Mouse (Mus musculus) limb, embryonic 10.5 days (tissue): Measurements from ENCODE around the gene Ceacam18. TPM values are rescaled to one million over a fixed set of nuclear protein-coding genes. Genes with fewer than 3 reads are reported as not detected.
"Not testable (repeated sequence)": the region's sequence is repeated elsewhere in the genome, so short reads cannot be mapped to it uniquely, and the experiment has no call there.

Source experiments
- DNase-seq: peaks from one replicate; pipeline ENCODE4 v3.0.0-alpha.2; 2017; ENCODE audit warnings: low spot score
- H3K27ac ChIP-seq: fragments of 300-500 bp; sonication (generic); 2 replicates; pipeline ENCODE4 v1.5.1; 2016; ENCODE audit warnings: mild to moderate bottlenecking
- H3K27me3 ChIP-seq: fragments of 300-500 bp; sonication (generic); 2 replicates; pipeline ENCODE4 v1.6.1; 2016; ENCODE audit warnings: low read depth, mild to moderate bottlenecking; ENCODE audit not compliant: poor library complexity, severe bottlenecking
- H3K36me3 ChIP-seq: fragments of 300-500 bp; sonication (generic); 2 replicates; pipeline ENCODE4 v1.6.1; 2016; ENCODE audit warnings: mild to moderate bottlenecking, moderate library complexity
- H3K4me1 ChIP-seq: fragments of 300-500 bp; sonication (generic); 2 replicates; pipeline ENCODE4 v1.6.1; 2016
- H3K4me3 ChIP-seq: fragments of 300-500 bp; sonication (generic); 2 replicates; pipeline ENCODE4 v1.5.1; 2016; ENCODE audit warnings: mild to moderate bottlenecking, moderate library complexity
- H3K9me3 ChIP-seq: fragments of 300-500 bp; sonication (generic); replicated peaks from 2 replicates; pipeline ENCODE4 v1.6.1; 2016; ENCODE audit warnings: mild to moderate bottlenecking
- WGBS: fragments of 180-500 bp; shearing (Covaris S2); methylation state at CpG from one replicate; pipeline ENCODE4 v1.1.7; 2016; 5-methylcytosine and 5-hydroxymethylcytosine counted together
- polyA plus RNA-seq: library from polyadenylated mRNA; unstranded; fragments of >200 nt; fragmentation: Nextera tagmentation; extraction: Ambion mirVana; gene quantifications from 2 replicates; pipeline ENCODE4 v1.2.1, GENCODE M21; 2016

The Ceacam18 gene
- polyA plus RNA-seq, 1 experiment from 2014 or later = not detected

DNA sequence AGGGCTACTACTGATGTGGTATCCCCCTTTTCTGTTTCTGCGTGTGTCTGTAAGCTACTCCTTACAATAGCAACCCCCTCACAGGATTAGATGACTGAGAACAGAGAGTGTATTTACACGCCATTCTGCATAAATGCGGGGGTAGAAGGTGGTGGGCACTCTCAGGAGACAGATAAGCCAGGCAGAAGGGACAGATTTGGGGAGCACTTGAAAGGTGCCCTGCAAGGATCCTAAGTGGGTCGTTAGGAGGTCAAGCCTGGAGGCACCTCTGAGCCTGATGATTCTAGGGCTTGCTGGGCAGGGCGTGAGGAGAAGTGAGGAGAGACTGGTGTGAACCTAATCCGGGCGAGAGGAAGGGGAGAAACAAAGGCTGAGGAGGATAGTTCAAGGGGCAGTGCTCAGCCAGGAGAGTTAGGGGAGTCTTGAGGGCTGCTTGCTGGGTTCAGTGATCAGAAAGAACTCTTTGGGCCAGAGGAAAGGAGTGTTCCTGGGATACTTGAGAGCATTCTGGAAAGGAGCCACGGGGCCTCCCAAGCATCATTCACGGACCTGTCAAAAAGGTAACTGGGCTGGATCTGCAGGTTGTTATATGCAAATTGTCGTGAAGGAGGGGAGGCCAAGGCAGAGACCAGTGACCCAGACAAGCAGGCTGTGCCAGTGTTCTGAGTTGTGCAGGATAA lies 38.2 kb downstream of the Ceacam18 start:
- no peaks in the 10 kb centered on the region for H3K27me3 ChIP-seq
- peaks cover 37% of the 10 kb centered on the region for H3K36me3 ChIP-seq
- no peaks in the 10 kb centered on the region; the same call in 1 of the 2 replicates for H3K9me3 ChIP-seq
- peak overlapping the region; percentile 85 for H3K27ac ChIP-seq
- peaks cover 12% of the 10 kb centered on the region for H3K4me1 ChIP-seq
- DNase-seq = peak; percentile 42
- peak overlapping the region; percentile 66 for H3K4me3 ChIP-seq
- WGBS = 18% methylated on average over 10 of the region's 10 CpGs

GRCm38 (mm10) chr7:43675091-43675490 lies 40.6 kb downstream of the Ceacam18 start:
- Histone ChIP-seq H3K27me3 (no peaks in the 10 kb centered on the region), H3K9me3 (no peaks in the 10 kb centered on the region; the same call in 1 of the 2 replicates), H3K27ac (no peak overlapping the region), H3K4me3 (no peak overlapping the region), H3K4me1 (peaks cover 12% of the 10 kb centered on the region), H3K36me3 (peaks cover 48% of the 10 kb centered on the region)
- 88% methylated on average over 32 of the region's 32 CpGs for WGBS
- DNase-seq = no peak

DNA sequence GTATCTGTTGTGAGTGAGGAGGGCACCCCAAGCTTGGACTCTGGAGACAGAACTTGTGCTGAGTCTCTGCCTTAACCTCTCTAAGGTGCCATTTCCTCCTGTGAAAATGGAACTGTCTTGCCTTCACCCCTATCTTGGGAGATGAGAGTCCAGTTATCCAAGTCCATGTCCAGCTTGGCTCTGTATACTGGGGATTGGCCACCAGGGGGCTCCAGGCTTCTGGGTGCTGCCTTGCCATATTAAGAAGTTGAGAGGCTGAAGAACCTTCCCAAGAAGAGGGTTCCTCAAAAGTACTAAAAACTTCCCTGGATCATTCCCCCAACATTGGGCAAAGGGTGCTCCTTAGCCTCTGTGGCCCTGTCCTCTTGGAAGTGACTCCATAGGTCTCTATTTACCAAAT lies 44.0 kb downstream of the Ceacam18 start:
- peak; percentile 44 for DNase-seq
- no peaks in the 10 kb centered on the region for H3K4me1 ChIP-seq
- no peaks in the 10 kb centered on the region; the same call in 1 of the 2 replicates for H3K9me3 ChIP-seq
- H3K4me3 ChIP-seq = no peak overlapping the region
- no peak overlapping the region for H3K27ac ChIP-seq
- H3K36me3 ChIP-seq = peaks cover 48% of the 10 kb centered on the region
- no peaks in the 10 kb centered on the region for H3K27me3 ChIP-seq

DNA sequence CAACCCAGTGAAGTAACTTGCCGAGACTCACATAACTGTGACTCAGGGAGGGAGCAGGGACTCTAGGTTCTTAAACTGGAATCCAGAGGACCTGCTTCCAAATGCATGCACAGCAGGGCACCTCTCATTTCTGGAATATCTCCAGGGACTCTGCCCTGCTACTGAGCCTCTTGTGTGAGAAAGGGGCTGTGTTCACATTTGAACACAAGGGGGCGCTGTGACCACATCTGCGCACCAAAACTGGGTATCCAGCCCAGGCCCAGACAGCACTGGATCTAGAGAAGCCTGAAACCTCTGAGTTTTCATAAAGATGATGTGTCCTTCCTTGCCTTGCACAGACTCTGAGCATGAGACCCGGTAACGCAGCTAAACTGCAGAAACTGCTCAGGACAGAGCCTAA lies 46.5 kb downstream of the Ceacam18 start:
- no peaks in the 10 kb centered on the region; the same call in 1 of the 2 replicates for H3K9me3 ChIP-seq
- H3K27ac ChIP-seq = no peak overlapping the region
- H3K4me1 ChIP-seq = no peaks in the 10 kb centered on the region
- peak; percentile 76 for DNase-seq
- H3K36me3 ChIP-seq = peaks cover 28% of the 10 kb centered on the region
- H3K27me3 ChIP-seq = no peaks in the 10 kb centered on the region
- WGBS = 20% methylated on average over 5 of the region's 5 CpGs
- no peak overlapping the region for H3K4me3 ChIP-seq

DNA sequence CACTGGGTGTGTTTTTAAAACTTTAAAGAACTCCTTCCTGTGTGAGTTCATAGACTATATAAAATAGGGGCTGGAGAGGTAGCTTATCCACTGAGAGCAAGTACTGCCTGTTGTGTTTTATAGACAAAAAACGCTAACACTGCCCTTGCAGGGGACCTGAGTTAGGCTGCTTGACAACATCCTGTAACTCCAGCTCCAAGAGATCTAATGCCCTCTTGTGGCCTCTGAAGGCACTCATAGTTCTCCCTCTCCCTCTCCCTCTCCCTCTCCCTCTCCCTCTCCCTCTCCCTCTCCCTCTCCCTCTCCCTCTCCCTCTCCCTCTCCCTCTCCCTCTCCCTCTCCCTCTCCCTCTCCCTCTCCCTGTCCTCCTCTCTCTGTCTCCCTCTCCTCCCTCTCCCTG lies 48.0 kb downstream of the Ceacam18 start:
- H3K4me3 ChIP-seq, H3K4me1 ChIP-seq, H3K27me3 ChIP-seq, H3K9me3 ChIP-seq, H3K27ac ChIP-seq, DNase-seq: not testable (repeated sequence)
- H3K36me3 ChIP-seq = peaks cover 13% of the 10 kb centered on the region
- WGBS = 25% methylated on average over 1 of the region's 1 CpGs

DNA sequence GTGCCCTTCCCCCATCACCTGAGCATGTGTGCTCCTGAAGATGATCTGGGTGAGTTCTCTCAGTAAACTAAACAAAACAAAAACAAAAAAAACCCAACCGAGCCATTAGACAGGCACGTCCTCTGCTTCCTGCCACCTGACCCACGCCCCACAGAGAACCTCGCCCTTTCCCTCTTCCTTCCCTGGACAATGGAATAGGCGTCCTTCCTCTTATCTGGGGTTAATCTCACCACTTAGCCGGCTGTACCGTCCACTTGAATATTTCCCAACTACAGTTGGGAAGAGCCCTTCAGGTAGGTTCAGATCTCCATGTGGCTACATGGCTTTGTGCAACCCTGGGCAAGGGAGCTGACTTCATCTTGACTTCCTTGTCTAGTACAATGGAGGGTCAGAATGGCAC lies 50.6 kb downstream of the Ceacam18 start:
- no peak overlapping the region for H3K4me3 ChIP-seq
- H3K27ac ChIP-seq = no peak overlapping the region
- H3K9me3 ChIP-seq = no peaks in the 10 kb centered on the region
- no peaks in the 10 kb centered on the region for H3K27me3 ChIP-seq
- H3K36me3 ChIP-seq = no peaks in the 10 kb centered on the region
- H3K4me1 ChIP-seq = no peaks in the 10 kb centered on the region
- no peak for DNase-seq
- WGBS = 76% methylated on average over 7 of the region's 7 CpGs

GRCm38 (mm10) chr7:43690118-43690517 lies 55.6 kb downstream of the Ceacam18 start, which contains the start of gene Klk14:
Gene Klk14 (plus strand): TSS chr7:43690418.
- H3K36me3 ChIP-seq = no peaks in the 10 kb centered on the region
- H3K4me1 ChIP-seq = no peaks in the 10 kb centered on the region
- H3K27me3 ChIP-seq = no peaks in the 10 kb centered on the region
- H3K9me3 ChIP-seq = no peaks in the 10 kb centered on the region
- no peak within 1 kb of the TSS for H3K4me3 ChIP-seq
- DNase-seq = no peak
- no peak within 1 kb of the TSS for H3K27ac ChIP-seq

Other genes with a start within 250 kb of the Ceacam18 start
- gene Siglecg, start 226.5 kb upstream of the Ceacam18 start, polyA plus RNA-seq = 0.26 TPM in 2 replicates
- gene Lim2, start 207.0 kb upstream of the Ceacam18 start, polyA plus RNA-seq = not detected in 2 replicates
- 0.28 TPM in 1 of 2 replicates, not detected in the other for gene Nkg7, start 197.6 kb upstream of the Ceacam18 start, polyA plus RNA-seq
- not detected in 2 replicates for gene Cldnd2, start 193.9 kb upstream of the Ceacam18 start, polyA plus RNA-seq
- 240 and 248 TPM in 2 replicates for gene Etfb, start 190.6 kb upstream of the Ceacam18 start, polyA plus RNA-seq
- gene Gm45233, start 190.6 kb upstream of the Ceacam18 start, polyA plus RNA-seq = 0.78 TPM in 1 of 2 replicates, not detected in the other
- gene Vsig10l, start 171.6 kb upstream of the Ceacam18 start, polyA plus RNA-seq = 1.2 and 1.3 TPM in 2 replicates
- gene Iglon5, start 144.6 kb upstream of the Ceacam18 start, polyA plus RNA-seq = 0.21 and 0.46 TPM in 2 replicates
- not detected in 2 replicates for gene 4931406B18Rik, start 128.8 kb upstream of the Ceacam18 start, polyA plus RNA-seq
- gene Cd33, start 90.3 kb upstream of the Ceacam18 start, polyA plus RNA-seq = 0.48 and 0.59 TPM in 2 replicates
- 4.3 and 5.4 TPM in 2 replicates for gene Zfp658, start 72.5 kb upstream of the Ceacam18 start, polyA plus RNA-seq
- 13.3 and 15.4 TPM in 2 replicates for gene Zfp719, start 55.1 kb upstream of the Ceacam18 start, polyA plus RNA-seq
- gene Zfp819, start 27.5 kb upstream of the Ceacam18 start, polyA plus RNA-seq = 0.99 and 1.0 TPM in 2 replicates
- gene Siglece, start 25.5 kb downstream of the Ceacam18 start, polyA plus RNA-seq = 0.21 TPM in 1 of 2 replicates, not detected in the other
- 21.3 and 21.6 TPM in 2 replicates for gene Ctu1, start 37.3 kb downstream of the Ceacam18 start, polyA plus RNA-seq
- gene Klk14, start 55.7 kb downstream of the Ceacam18 start, polyA plus RNA-seq = not detected in 2 replicates
- gene Klk13, start 77.9 kb downstream of the Ceacam18 start, polyA plus RNA-seq = 0.73 and 0.94 TPM in 2 replicates
- gene Klk12, start 134.2 kb downstream of the Ceacam18 start, polyA plus RNA-seq = not detected in 2 replicates
- 0.13 and 0.33 TPM in 2 replicates for gene Klk11, start 139.9 kb downstream of the Ceacam18 start, polyA plus RNA-seq
- gene Klk10, start 146.3 kb downstream of the Ceacam18 start, polyA plus RNA-seq = 0.20 and 0.25 TPM in 2 replicates
- 0.09 TPM in 1 of 2 replicates, not detected in the other for gene Klk9, start 157.2 kb downstream of the Ceacam18 start, polyA plus RNA-seq
- 13.7 and 16.4 TPM in 2 replicates for gene Klk8, start 162.9 kb downstream of the Ceacam18 start, polyA plus RNA-seq
- not detected in 2 replicates for gene Klk7, start 176.6 kb downstream of the Ceacam18 start, polyA plus RNA-seq
- not detected in 2 replicates for gene Klk6, start 189.8 kb downstream of the Ceacam18 start, polyA plus RNA-seq
- not detected in 2 replicates for gene Klk5, start 207.3 kb downstream of the Ceacam18 start, polyA plus RNA-seq
- not detected in 2 replicates for gene Klk4, start 246.5 kb downstream of the Ceacam18 start, polyA plus RNA-seq